Comparison of ENCODE assay signal across 13 mouse cellular contexts in genomic region chr15:101086956-101087355, GRCm38 (mm10). TPM values are rescaled to one million over a fixed set of nuclear protein-coding genes. Genes with fewer than 3 reads are reported as not detected.
DNase-seq lines count a peak whose midpoint lies in the region; ATAC-seq and TF ChIP-seq lines count a peak whose summit lies in the region.
"Had no signal": no experiment of that assay in that cellular context is flagged by ENCODE, and none has a peak within 500 bp of the region (broad histone marks: within the 10 kb centered on the region; RNA-seq: fewer than 3 reads in every experiment).

No protein-coding gene starts in this region.

- no peaks in the 10 kb centered on the region for H3K9me3 ChIP-seq in midbrain, embryonic 11.5 days (ENCODE audit: control insufficient read depth, low read length)
- H3K9me3 ChIP-seq in midbrain, embryonic 15.5 days = no peaks in the 10 kb centered on the region
- H3K9me3 ChIP-seq: heart, embryonic 15.5 days had no signal

- no peaks in the 10 kb centered on the region; the same call in 1 of the 2 replicates for H3K27me3 ChIP-seq in midbrain, embryonic 11.5 days (ENCODE audit: control insufficient read depth, insufficient read depth, low read length)
- H3K27me3 ChIP-seq in midbrain, embryonic 15.5 days (replicated peaks) = no peaks in the 10 kb centered on the region
- H3K27me3 ChIP-seq in heart, adult 2 months (ENCODE audit: control insufficient read depth, insufficient read depth, low read length) = no peaks in the 10 kb centered on the region

- no peak for TF ChIP-seq CTCF in heart, adult 2 months (IDR thresholded peaks at IDR 0.05)

- DNase-seq in midbrain, embryonic 11.5 days (ENCODE audit: low spot score, missing footprints) = peak; percentile 31
- peak; percentile 93 to 95 for DNase-seq in adrenal gland, postnatal 36 days
- peak; percentile 64 for DNase-seq in kidney, adult 9 months
- DNase-seq in urinary bladder, adult 2 months (ENCODE audit: low spot score) = no peak
- no peak for DNase-seq in heart, adult 2 months
- no peak for DNase-seq in layer of hippocampus, postnatal 25 days (ENCODE audit: extremely low spot score in 1 of 2, low spot score in 1 of 2)
- DNase-seq: lung, embryonic 14.5 days had no signal

- no peak overlapping the region for H3K9ac ChIP-seq in midbrain, embryonic 11.5 days (ENCODE audit: low read length)
- H3K9ac ChIP-seq in midbrain, embryonic 15.5 days = no peak overlapping the region
- H3K9ac ChIP-seq in heart, adult 2 months (ENCODE audit: low read depth, low read length) = no peak overlapping the region
- H3K9ac ChIP-seq: heart, embryonic 15.5 days; lung, embryonic 14.5 days had no signal

- H3K4me1 ChIP-seq in midbrain, embryonic 11.5 days (ENCODE audit: control insufficient read depth, insufficient read depth, low read length) = peaks cover under 1% of the 10 kb centered on the region
- peaks cover 6% of the 10 kb centered on the region; the same call in 1 of the 2 replicates for H3K4me1 ChIP-seq in midbrain, embryonic 15.5 days
- peaks cover 2% of the 10 kb centered on the region; the same call in 1 of the 2 replicates for H3K4me1 ChIP-seq in heart, adult 2 months (ENCODE audit: control insufficient read depth, insufficient read depth, low read length)
- H3K4me1 ChIP-seq: heart, embryonic 15.5 days had no signal

- no peaks in the 10 kb centered on the region for H3K79me2 ChIP-seq in heart, adult 2 months (replicated peaks; ENCODE audit: control insufficient read depth, insufficient read depth, low read length)

- TF ChIP-seq EP300 in heart, adult 2 months (IDR thresholded peaks at IDR 0.05; ENCODE audit: insufficient read depth, low read depth, low read length) = no peak

- intact Hi-C loops in heart, adult 2 months (cut with DNase I) = no loop called here

- H3K27ac ChIP-seq in midbrain, embryonic 11.5 days (ENCODE audit: low read depth, low read length) = no peak overlapping the region
- H3K27ac ChIP-seq in midbrain, embryonic 15.5 days = no peak overlapping the region
- H3K27ac ChIP-seq in heart, adult 2 months = no peak overlapping the region
- H3K27ac ChIP-seq: heart, embryonic 15.5 days had no signal

- H3K36me3 ChIP-seq in midbrain, embryonic 11.5 days (ENCODE audit: control insufficient read depth, insufficient read depth, low read length) = no peaks in the 10 kb centered on the region
- no peaks in the 10 kb centered on the region for H3K36me3 ChIP-seq in midbrain, embryonic 15.5 days (replicated peaks)
- H3K36me3 ChIP-seq in heart, adult 2 months (ENCODE audit: control insufficient read depth, insufficient read depth, low read length) = no peaks in the 10 kb centered on the region
- H3K36me3 ChIP-seq: G1E; heart, embryonic 15.5 days had no signal

- H3K4me2 ChIP-seq in midbrain, embryonic 11.5 days = no peak overlapping the region
- no peak overlapping the region for H3K4me2 ChIP-seq in midbrain, embryonic 15.5 days
- H3K4me2 ChIP-seq: heart, embryonic 15.5 days; lung, embryonic 14.5 days had no signal

- no peak for ATAC-seq in midbrain, embryonic 11.5 days (ENCODE audit: low FRiP score)
- ATAC-seq in midbrain, embryonic 15.5 days (replicated peaks) = no peak
- peak; percentile 54 for ATAC-seq in megakaryocyte progenitor cell, adult 5-6 weeks (replicated peaks; ENCODE audit: poor library complexity)

- no peak for TF ChIP-seq POLR2A in heart, adult 2 months (IDR thresholded peaks at IDR 0.05; ENCODE audit: insufficient read depth, low read depth, low read length)

- H3K4me3 ChIP-seq in midbrain, embryonic 11.5 days (ENCODE audit: low read depth, low read length) = no peak overlapping the region
- H3K4me3 ChIP-seq in midbrain, embryonic 15.5 days = no peak overlapping the region
- no peak overlapping the region for H3K4me3 ChIP-seq in heart, adult 2 months
- H3K4me3 ChIP-seq: heart, embryonic 15.5 days had no signal

- 83% methylated on average over 3 of the region's 3 CpGs for WGBS in midbrain, embryonic 11.5 days
- 67% methylated on average over 3 of the region's 3 CpGs for WGBS in midbrain, embryonic 15.5 days
- 40% methylated on average over 3 of the region's 3 CpGs for WGBS in heart, adult 2 months

RNA-seq across cellular contexts. Expression of gene Fignl2, which starts 8.6 kb away (rescaled TPM):
- polyA plus RNA-seq in midbrain, embryonic 11.5 days (2014; fragmentation: Nextera tagmentation; extraction: Ambion mirVana) = 1.0 and 1.4 TPM in 2 replicates
- 0.09 TPM in 1 of 2 replicates, not detected in the other for polyA plus RNA-seq in midbrain, embryonic 15.5 days (2015; fragmentation: Nextera tagmentation; extraction: Ambion mirVana)
- total RNA-seq in adrenal gland, postnatal 36 days (2021) = 1 to 10 TPM; 9.4 to 9.9 TPM
- total RNA-seq in megakaryocyte progenitor cell, adult 5-6 weeks (2015) = not detected in 2 replicates
- total RNA-seq in megakaryocyte progenitor cell, adult 5-6 weeks (2017) = under 0.01 TPM in 1 of 2 replicates, not detected in the other
- 7.3 and 7.5 TPM in 2 replicates for polyA plus RNA-seq in urinary bladder, adult 2 months (2012; rRNA removed)
- 1 to 10 TPM in 1 of 2 experiments, under 1 TPM in 1; 0.86 to 1.3 TPM for total RNA-seq in heart, adult 2 months (2021)
- 1.6 and 1.9 TPM in 2 replicates for polyA plus RNA-seq in heart, adult 2 months (2012; rRNA removed)
- 1 to 10 TPM; 1.5 TPM for total RNA-seq in layer of hippocampus, postnatal 25 days (2021)
- polyA plus RNA-seq: G1E had no signal

RNA-seq across cellular contexts. Expression of gene Ankrd33, which starts 28.6 kb away (rescaled TPM):
- polyA plus RNA-seq in midbrain, embryonic 11.5 days (2014; fragmentation: Nextera tagmentation; extraction: Ambion mirVana) = not detected in 2 replicates
- not detected in 2 replicates for polyA plus RNA-seq in midbrain, embryonic 15.5 days (2015; fragmentation: Nextera tagmentation; extraction: Ambion mirVana)
- total RNA-seq in adrenal gland, postnatal 36 days (2021) = under 1 TPM; 0.56 to 0.99 TPM
- total RNA-seq in megakaryocyte progenitor cell, adult 5-6 weeks (2015) = not detected in 2 replicates
- total RNA-seq in megakaryocyte progenitor cell, adult 5-6 weeks (2017) = not detected in 2 replicates
- not detected in 2 replicates for polyA plus RNA-seq in urinary bladder, adult 2 months (2012; rRNA removed)
- not detected for total RNA-seq in heart, adult 2 months (2021)
- polyA plus RNA-seq in heart, adult 2 months (2012; rRNA removed) = not detected in 2 replicates
- total RNA-seq in layer of hippocampus, postnatal 25 days (2021) = not detected
- total RNA-seq: G1E; layer of hippocampus, postnatal 14 days had no signal
- polyA plus RNA-seq: G1E; heart, embryonic 15.5 days; lung, embryonic 14.5 days; neural tube, embryonic 11.5 days had no signal

RNA-seq across cellular contexts. Expression of gene Gm47841, which starts 39.8 kb away (rescaled TPM):
- not detected in 2 replicates for polyA plus RNA-seq in midbrain, embryonic 11.5 days (2014; fragmentation: Nextera tagmentation; extraction: Ambion mirVana)
- not detected in 2 replicates for polyA plus RNA-seq in midbrain, embryonic 15.5 days (2015; fragmentation: Nextera tagmentation; extraction: Ambion mirVana)
- under 1 TPM in 1 of 2 experiments, not detected in 1; 0.26 TPM for total RNA-seq in adrenal gland, postnatal 36 days (2021)
- not detected in 2 replicates for total RNA-seq in megakaryocyte progenitor cell, adult 5-6 weeks (2015)
- total RNA-seq in megakaryocyte progenitor cell, adult 5-6 weeks (2017) = not detected in 2 replicates
- 0.09 and 0.15 TPM in 2 replicates for polyA plus RNA-seq in urinary bladder, adult 2 months (2012; rRNA removed)
- not detected for total RNA-seq in heart, adult 2 months (2021)
- polyA plus RNA-seq in heart, adult 2 months (2012; rRNA removed) = not detected in 2 replicates
- not detected for total RNA-seq in layer of hippocampus, postnatal 25 days (2021)
- total RNA-seq: G1E; layer of hippocampus, postnatal 14 days had no signal
- polyA plus RNA-seq: G1E; heart, embryonic 15.5 days; lung, embryonic 14.5 days; neural tube, embryonic 11.5 days had no signal

RNA-seq across cellular contexts. Expression of gene Acvrl1, which starts 41.4 kb away (rescaled TPM):
- 4.2 and 5.0 TPM in 2 replicates for polyA plus RNA-seq in midbrain, embryonic 11.5 days (2014; fragmentation: Nextera tagmentation; extraction: Ambion mirVana)
- 8.6 and 8.7 TPM in 2 replicates for polyA plus RNA-seq in midbrain, embryonic 15.5 days (2015; fragmentation: Nextera tagmentation; extraction: Ambion mirVana)
- total RNA-seq in adrenal gland, postnatal 36 days (2021) = 10 to 100 TPM; 13.4 to 17.5 TPM
- 0.27 and 1.1 TPM in 2 replicates for total RNA-seq in megakaryocyte progenitor cell, adult 5-6 weeks (2015)
- 1.6 and 1.7 TPM in 2 replicates for total RNA-seq in megakaryocyte progenitor cell, adult 5-6 weeks (2017)
- 65.7 and 69.9 TPM in 2 replicates for polyA plus RNA-seq in urinary bladder, adult 2 months (2012; rRNA removed)
- total RNA-seq in heart, adult 2 months (2021) = 10 to 100 TPM; 24.1 to 29.5 TPM
- 35.0 and 39.7 TPM in 2 replicates for polyA plus RNA-seq in heart, adult 2 months (2012; rRNA removed)
- 10 to 100 TPM in 1 of 2 experiments, 1 to 10 TPM in 1; 8.6 to 10.5 TPM for total RNA-seq in layer of hippocampus, postnatal 25 days (2021)

Comparison
In these comparisons a context has a peak if more than half of its experiments do, and no peak if none do; other contexts are left out.
1. DNase-seq: peak in midbrain, embryonic 11.5 days (single experiment), adrenal gland, postnatal 36 days (2 of 2) and kidney, adult 9 months (single experiment); none in urinary bladder, adult 2 months (single experiment), heart, adult 2 months (0 of 2) and layer of hippocampus, postnatal 25 days (0 of 2).
2. RNA of gene Fignl2, which starts 8.6 kb away (total RNA-seq): 9.4 to 9.9 TPM in adrenal gland, postnatal 36 days; 1.5 TPM in layer of hippocampus, postnatal 25 days, 0.86 to 1.3 TPM in heart, adult 2 months and under 0.01 TPM in megakaryocyte progenitor cell, adult 5-6 weeks; every median in the first group is over 4 times any median in the second.